Mouse (Mus musculus): ENCODE data around the gene LTO1. TPM values are rescaled to one million over a fixed set of nuclear protein-coding genes. Genes with fewer than 3 reads are reported as not detected.

Gene LTO1
- polyA plus RNA-seq, 1 experiment: 21.2 TPM

GRCm38 (mm10) chr7:144906708-144907397, 8.0 kb upstream of the LTO1 start:
- TF ChIP-seq POLR2A (IDR thresholded peaks at IDR 0.05; ENCODE audit: low read depth, low read length): no peak
- TF ChIP-seq CTCF (IDR thresholded peaks at IDR 0.05; ENCODE audit: borderline replicate concordance, insufficient read depth, low read length): peak; percentile 85
- no peaks in the 10 kb centered on the region for H3K4me1 ChIP-seq (ENCODE audit: control insufficient read depth, insufficient read depth, low read length)
- no peak overlapping the region for H3K27ac ChIP-seq (ENCODE audit: insufficient read depth, low read length)
- H3K4me3 ChIP-seq (ENCODE audit: insufficient read depth, low read length): no peak overlapping the region

DNA sequence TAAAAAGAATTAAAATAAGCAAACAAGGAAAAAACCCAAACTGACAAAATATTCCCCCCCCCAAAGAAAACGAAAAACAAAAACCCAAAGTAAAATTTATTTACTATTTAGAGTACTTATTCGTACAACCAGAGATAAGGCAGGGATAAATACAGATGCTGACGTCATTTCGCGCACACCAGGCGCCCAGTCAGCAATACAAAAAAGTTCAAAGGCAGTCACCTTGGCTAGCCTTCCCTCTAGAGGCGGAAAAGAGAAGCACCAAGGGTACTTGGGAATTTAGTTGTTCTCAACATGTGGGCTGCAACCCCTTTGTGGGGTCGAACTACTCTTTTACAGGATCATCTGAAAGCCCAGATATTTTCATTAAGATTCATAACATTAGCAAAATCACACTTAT, 7.1 kb upstream of the LTO1 start:
- Histone ChIP-seq H3K27ac (ENCODE audit: insufficient read depth, low read length) (no peak overlapping the region), H3K4me1 (ENCODE audit: control insufficient read depth, insufficient read depth, low read length) (no peaks in the 10 kb centered on the region), H3K4me3 (ENCODE audit: insufficient read depth, low read length) (no peak overlapping the region)
- no peak for TF ChIP-seq CTCF (IDR thresholded peaks at IDR 0.05; ENCODE audit: borderline replicate concordance, insufficient read depth, low read length)
- TF ChIP-seq POLR2A (IDR thresholded peaks at IDR 0.05; ENCODE audit: low read depth, low read length): no peak

DNA sequence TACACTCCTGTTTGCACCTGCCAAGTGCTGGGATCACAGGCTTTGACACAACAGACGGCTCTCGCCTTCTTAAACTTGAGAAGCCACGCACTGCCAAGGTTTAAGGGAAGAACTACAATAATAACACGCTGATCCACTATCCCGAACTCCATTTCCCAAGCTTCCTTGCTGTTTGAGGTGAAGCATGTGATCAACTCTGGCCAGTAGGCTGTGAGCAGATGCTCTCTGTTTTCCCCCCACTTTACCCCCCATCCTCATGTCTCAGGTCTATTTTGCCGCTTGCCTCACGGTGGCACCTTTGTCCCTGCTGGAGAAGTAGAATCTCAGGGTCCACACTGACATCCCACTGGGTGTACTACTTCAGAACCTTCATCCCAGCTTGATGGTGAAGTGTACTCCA, 6.2 kb upstream of the LTO1 start:
- no peak overlapping the region for H3K4me3 ChIP-seq (ENCODE audit: insufficient read depth, low read length)
- H3K27ac ChIP-seq (ENCODE audit: insufficient read depth, low read length): no peak overlapping the region
- TF ChIP-seq POLR2A (IDR thresholded peaks at IDR 0.05; ENCODE audit: low read depth, low read length) (no peak), CTCF (IDR thresholded peaks at IDR 0.05; ENCODE audit: borderline replicate concordance, insufficient read depth, low read length) (no peak)
- H3K4me1 ChIP-seq (ENCODE audit: control insufficient read depth, insufficient read depth, low read length): no peaks in the 10 kb centered on the region

DNA sequence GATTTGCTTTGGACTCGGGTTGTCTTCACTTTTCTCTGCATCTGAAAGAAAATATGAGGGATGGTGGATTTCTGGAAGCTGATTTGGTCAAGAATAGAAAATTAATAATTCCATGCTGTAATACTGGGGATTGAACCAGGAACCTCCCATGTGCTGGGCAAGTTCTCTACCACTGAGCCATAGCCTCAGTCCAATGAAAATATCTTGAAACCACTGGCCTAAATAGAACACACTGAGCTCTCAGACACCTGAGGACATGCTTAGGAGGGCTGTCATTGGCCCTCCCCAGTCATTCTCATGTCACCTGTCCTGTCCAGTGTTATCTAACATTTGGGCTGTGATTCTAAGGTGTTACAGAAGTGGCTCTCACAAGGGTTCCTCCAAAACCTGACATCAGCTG, 3.8 kb upstream of the LTO1 start:
- TF ChIP-seq POLR2A (IDR thresholded peaks at IDR 0.05; ENCODE audit: low read depth, low read length) (no peak), CTCF (IDR thresholded peaks at IDR 0.05; ENCODE audit: borderline replicate concordance, insufficient read depth, low read length) (no peak)
- no peak overlapping the region for H3K27ac ChIP-seq (ENCODE audit: insufficient read depth, low read length)
- H3K4me1 ChIP-seq (ENCODE audit: control insufficient read depth, insufficient read depth, low read length): peaks cover 4% of the 10 kb centered on the region
- H3K4me3 ChIP-seq (ENCODE audit: insufficient read depth, low read length): no peak overlapping the region

- peaks cover 7% of the 10 kb centered on the region for H3K4me1 ChIP-seq (ENCODE audit: control insufficient read depth, insufficient read depth, low read length)
- no peak overlapping the region for H3K4me3 ChIP-seq (ENCODE audit: insufficient read depth, low read length)
- no peak overlapping the region for H3K27ac ChIP-seq (ENCODE audit: insufficient read depth, low read length)
- TF ChIP-seq CTCF (IDR thresholded peaks at IDR 0.05; ENCODE audit: borderline replicate concordance, insufficient read depth, low read length): no peak
- no peak for TF ChIP-seq POLR2A (IDR thresholded peaks at IDR 0.05; ENCODE audit: low read depth, low read length)
These were observed 2.0 kb upstream of the LTO1 start for GRCm38 (mm10) chr7:144912897-144913296.

DNA sequence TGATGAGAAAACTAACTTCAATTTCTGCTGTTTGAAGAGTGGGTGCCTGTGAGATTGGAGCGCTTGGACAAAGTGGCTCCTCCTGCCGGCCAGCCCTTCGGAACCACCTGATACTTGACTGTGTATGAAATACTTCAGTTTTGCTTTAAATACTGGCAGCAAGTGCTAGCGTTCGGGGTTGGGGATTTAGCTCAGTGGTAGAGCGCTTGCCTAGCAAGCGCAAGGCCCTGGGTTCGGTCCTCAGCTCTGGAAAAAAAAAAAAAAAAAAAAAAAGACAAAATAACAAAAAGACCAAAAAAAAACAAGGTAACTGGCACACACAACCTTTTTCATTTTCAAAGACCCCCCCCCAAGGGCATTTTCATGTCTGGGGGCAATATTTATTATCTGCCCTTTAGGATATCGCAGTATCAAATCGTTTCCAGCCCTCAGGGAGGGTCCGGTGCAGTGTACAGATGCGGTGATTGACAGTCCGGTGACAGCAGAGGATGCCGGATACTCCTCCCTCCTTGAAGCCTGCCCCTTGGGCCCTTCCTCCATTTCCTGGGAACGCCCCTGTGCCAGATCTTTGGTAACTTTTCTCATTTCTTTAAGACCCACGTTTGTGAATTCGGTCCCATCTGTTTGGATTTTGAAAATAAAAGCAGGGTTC, 478 bp upstream of the LTO1 start:
- TF ChIP-seq POLR2A (IDR thresholded peaks at IDR 0.05; ENCODE audit: low read depth, low read length) (no peak), CTCF (IDR thresholded peaks at IDR 0.05; ENCODE audit: borderline replicate concordance, insufficient read depth, low read length) (no peak)
- H3K27ac ChIP-seq (ENCODE audit: insufficient read depth, low read length): peak overlapping the region; percentile 72
- H3K4me1 ChIP-seq (ENCODE audit: control insufficient read depth, insufficient read depth, low read length): peaks cover 7% of the 10 kb centered on the region

GRCm38 (mm10) chr7:144918823-144919222, 3.9 kb downstream of the LTO1 start:
- H3K27ac ChIP-seq (ENCODE audit: insufficient read depth, low read length): no peak overlapping the region

More for the DNA sequence above, 478 bp upstream of the LTO1 start:
- H3K4me3 ChIP-seq (ENCODE audit: insufficient read depth, low read length): peak overlapping the region; percentile 65

GRCm38 (mm10) chr7:144927591-144927990, 12.7 kb downstream of the LTO1 start:
- Histone ChIP-seq H3K4me3 (ENCODE audit: insufficient read depth, low read length) (no peak overlapping the region), H3K27ac (ENCODE audit: insufficient read depth, low read length) (no peak overlapping the region), H3K4me1 (ENCODE audit: control insufficient read depth, insufficient read depth, low read length) (no peaks in the 10 kb centered on the region)
- no peak for TF ChIP-seq POLR2A (IDR thresholded peaks at IDR 0.05; ENCODE audit: low read depth, low read length)
- TF ChIP-seq CTCF (IDR thresholded peaks at IDR 0.05; ENCODE audit: borderline replicate concordance, insufficient read depth, low read length): no peak

More at GRCm38 (mm10) chr7:144918823-144919222, 3.9 kb downstream of the LTO1 start:
- Histone ChIP-seq H3K4me1 (ENCODE audit: control insufficient read depth, insufficient read depth, low read length) (peaks cover 7% of the 10 kb centered on the region), H3K4me3 (ENCODE audit: insufficient read depth, low read length) (no peak overlapping the region)
- TF ChIP-seq CTCF (IDR thresholded peaks at IDR 0.05; ENCODE audit: borderline replicate concordance, insufficient read depth, low read length): peak; percentile 31; the same call in 1 of the 2 replicates
- TF ChIP-seq POLR2A (IDR thresholded peaks at IDR 0.05; ENCODE audit: low read depth, low read length): no peak

DNA sequence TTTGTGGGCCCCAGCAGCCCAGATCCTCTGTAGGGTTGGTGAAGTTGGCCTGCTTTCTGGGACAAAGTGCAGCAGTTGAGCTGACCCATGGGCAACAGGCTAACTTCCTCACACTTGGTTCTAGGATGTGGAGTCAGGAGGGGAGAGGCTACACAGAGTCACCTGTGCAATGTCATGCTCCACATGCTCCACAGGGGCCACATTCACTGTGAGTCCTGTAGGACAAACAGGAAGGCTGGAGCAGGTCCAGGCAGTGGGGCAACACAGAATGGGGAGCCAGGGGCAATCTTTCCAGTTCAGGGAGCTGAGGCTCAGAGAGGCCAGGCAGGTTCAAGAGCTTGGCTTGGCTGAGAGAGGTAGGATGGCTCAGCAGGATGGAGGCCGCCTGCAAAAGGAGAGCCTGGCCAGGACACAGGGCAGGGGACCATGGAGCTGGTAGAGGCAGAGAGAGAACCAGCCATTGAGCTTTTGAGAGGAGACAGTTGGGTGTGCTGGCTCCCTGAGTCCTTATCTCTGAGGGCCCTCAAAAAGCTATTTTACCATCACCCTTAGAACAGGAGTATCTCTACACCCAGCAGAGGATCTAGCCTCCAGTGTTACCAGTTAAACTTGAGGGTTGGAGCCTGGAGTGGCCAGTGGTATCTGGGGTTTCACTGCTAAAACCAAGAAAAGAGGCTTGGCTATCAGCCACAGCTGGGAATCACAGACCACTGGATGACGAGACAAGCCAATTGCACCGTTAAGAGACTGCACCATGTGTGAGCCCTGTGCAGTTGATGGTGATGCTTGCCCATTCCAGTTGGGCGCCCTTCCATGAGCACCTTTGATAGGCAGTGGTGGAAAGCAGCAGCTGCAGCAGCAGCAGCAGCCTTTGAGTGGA, 13.3 kb downstream of the LTO1 start:
- Histone ChIP-seq H3K4me3 (ENCODE audit: insufficient read depth, low read length) (no peak overlapping the region), H3K27ac (ENCODE audit: insufficient read depth, low read length) (no peak overlapping the region), H3K4me1 (ENCODE audit: control insufficient read depth, insufficient read depth, low read length) (no peaks in the 10 kb centered on the region)
- TF ChIP-seq CTCF (IDR thresholded peaks at IDR 0.05; ENCODE audit: borderline replicate concordance, insufficient read depth, low read length): no peak

All from embryonic fibroblast, embryonic 13.5 days (primary cell).